Mouse (Mus musculus): ENCODE results near the gene G430095P16Rik.

GRCm38 (mm10) chr8:84765629-84766028 is 42.8 kb downstream of the G430095P16Rik start:
- no peak for TF ChIP-seq CTCF (IDR thresholded peaks at IDR 0.05; ENCODE audit: insufficient read depth, low read length)
- TF ChIP-seq POLR2A (IDR thresholded peaks at IDR 0.05; ENCODE audit: borderline replicate concordance, extremely low read depth, low read depth, low read length) = no peak

Data from lung, adult 2 months (tissue).